Mouse (Mus musculus) MEL-GATA-1-ER (cell line): ENCODE results near the gene Klf16.

Source experiments
- DNase-seq: peaks from one replicate; pipeline ENCODE4 v3.0.0-alpha.2; 2012; ENCODE audit warnings: low read depth; ENCODE audit errors: extremely low read depth

Klf16 gene

GRCm38 (mm10) chr10:80577195-80578130, at the start of gene Klf16:
Klf16 (minus strand) TSS chr10:80577321.
- DNase-seq, result peak; percentile 78

- no peak for DNase-seq
Observed at GRCm38 (mm10) chr10:80625764-80626163, 48.6 kb upstream of the Klf16 start.

GRCm38 (mm10) chr10:80623457-80624191, 46.5 kb upstream of the Klf16 start:
- DNase-seq, result peak; percentile 41

- DNase-seq, result no peak
Observed at GRCm38 (mm10) chr10:80622661-80623456, 45.7 kb upstream of the Klf16 start, which contains the start of gene Csnk1g2. Csnk1g2 (plus strand) TSS chr10:80622838.

GRCm38 (mm10) chr10:80621940-80622660, 45.0 kb upstream of the Klf16 start:
- DNase-seq, result peak; percentile 100

- no peak for DNase-seq
Observed at GRCm38 (mm10) chr10:80621690-80621939, 44.5 kb upstream of the Klf16 start.

- DNase-seq, result no peak
Observed at GRCm38 (mm10) chr10:80620796-80621689, 43.9 kb upstream of the Klf16 start.

- DNase-seq, result no peak
Observed at GRCm38 (mm10) chr10:80620365-80620764, 43.2 kb upstream of the Klf16 start.

- no peak for DNase-seq
Observed at GRCm38 (mm10) chr10:80619465-80620244, 42.5 kb upstream of the Klf16 start.

GRCm38 (mm10) chr10:80618181-80618580, 41.1 kb upstream of the Klf16 start:
- no peak for DNase-seq

GRCm38 (mm10) chr10:80614351-80614750, 37.2 kb upstream of the Klf16 start:
- no peak for DNase-seq

GRCm38 (mm10) chr10:80613821-80614220, 36.7 kb upstream of the Klf16 start:
- no peak for DNase-seq

- no peak for DNase-seq
Observed at GRCm38 (mm10) chr10:80611905-80612304, 34.8 kb upstream of the Klf16 start.

- no peak for DNase-seq
Observed at GRCm38 (mm10) chr10:80611024-80611423, 33.9 kb upstream of the Klf16 start.

GRCm38 (mm10) chr10:80610116-80610785, 33.1 kb upstream of the Klf16 start:
- no peak for DNase-seq

GRCm38 (mm10) chr10:80609269-80609924, 32.3 kb upstream of the Klf16 start:
- no peak for DNase-seq

- no peak for DNase-seq
Observed at GRCm38 (mm10) chr10:80608435-80608834, 31.3 kb upstream of the Klf16 start.

GRCm38 (mm10) chr10:80606737-80607350, 29.7 kb upstream of the Klf16 start:
- no peak for DNase-seq
